Mouse (Mus musculus): ENCODE measurements around the gene Tnni1.

Gene Tnni1

GRCm38 (mm10) chr1:135811016-135811646 is 31.9 kb downstream of the Tnni1 start:
- DNase-seq (ENCODE audit: low read depth): peak; percentile 73

GRCm38 (mm10) chr1:135812205-135812604 is 33.0 kb downstream of the Tnni1 start:
- no peak for DNase-seq (ENCODE audit: low read depth)

GRCm38 (mm10) chr1:135812618-135813017 is 33.4 kb downstream of the Tnni1 start:
- DNase-seq (ENCODE audit: low read depth): no peak

GRCm38 (mm10) chr1:135813071-135813470 is 33.8 kb downstream of the Tnni1 start:
- DNase-seq (ENCODE audit: low read depth): no peak

GRCm38 (mm10) chr1:135813687-135814395 is 34.6 kb downstream of the Tnni1 start:
- DNase-seq (ENCODE audit: low read depth): no peak

GRCm38 (mm10) chr1:135814531-135814930 is 35.3 kb downstream of the Tnni1 start:
- DNase-seq (ENCODE audit: low read depth): no peak

GRCm38 (mm10) chr1:135817595-135817994 is 38.4 kb downstream of the Tnni1 start:
- DNase-seq (ENCODE audit: low read depth): no peak

- DNase-seq (ENCODE audit: low read depth): no peak
These were observed 39.4 kb downstream of the Tnni1 start, which contains the start of gene Lad1 for GRCm38 (mm10) chr1:135818481-135819086. TSS of gene Lad1 (plus strand) at chr1:135818598.

- DNase-seq (ENCODE audit: low read depth): no peak
These were observed 40.8 kb downstream of the Tnni1 start for GRCm38 (mm10) chr1:135820071-135820470.

GRCm38 (mm10) chr1:135820736-135821364 is 41.6 kb downstream of the Tnni1 start:
- DNase-seq (ENCODE audit: low read depth): peak; percentile 63

- no peak for DNase-seq (ENCODE audit: low read depth)
These were observed 42.5 kb downstream of the Tnni1 start for GRCm38 (mm10) chr1:135821780-135822179.

- DNase-seq (ENCODE audit: low read depth): peak; percentile 78
These were observed 49.7 kb downstream of the Tnni1 start for GRCm38 (mm10) chr1:135828918-135829317.

GRCm38 (mm10) chr1:135834206-135834859 is 55.1 kb downstream of the Tnni1 start:
- DNase-seq (ENCODE audit: low read depth): peak; percentile 6

GRCm38 (mm10) chr1:135834983-135835382 is 55.7 kb downstream of the Tnni1 start:
- no peak for DNase-seq (ENCODE audit: low read depth)

- DNase-seq (ENCODE audit: low read depth): no peak
These were observed 56.7 kb downstream of the Tnni1 start, which contains the start of gene Tnnt2 for GRCm38 (mm10) chr1:135835716-135836483. TSS of gene Tnnt2 (plus strand) at chr1:135836354.

GRCm38 (mm10) chr1:135838626-135839025 is 59.4 kb downstream of the Tnni1 start:
- DNase-seq (ENCODE audit: low read depth): no peak

- DNase-seq (ENCODE audit: low read depth): no peak
These were observed 59.8 kb downstream of the Tnni1 start for GRCm38 (mm10) chr1:135839065-135839464.

GRCm38 (mm10) chr1:135840675-135841395 is 61.6 kb downstream of the Tnni1 start:
- no peak for DNase-seq (ENCODE audit: low read depth)

- DNase-seq (ENCODE audit: low read depth): no peak
These were observed 64.5 kb downstream of the Tnni1 start for GRCm38 (mm10) chr1:135843519-135844262.

GRCm38 (mm10) chr1:135844481-135844880 is 65.2 kb downstream of the Tnni1 start:
- DNase-seq (ENCODE audit: low read depth): peak; percentile 50

All from 416B (cell line).